Mouse (Mus musculus): ENCODE measurements at regions not wholly inside any gene's neighbourhood (a gene's known extent, or its start where the extent isn't known, plus 50 kb on each side); places are given as distances from the start of the nearest gene placed in this dataset.

- DNase-seq, result no peak
These were observed 118.6 kb upstream of the Snx19 start for GRCm38 (mm10) chr9:30308281-30308680.

GRCm38 (mm10) chr9:30313360-30313759 is 113.5 kb upstream of the Snx19 start:
- DNase-seq, result no peak

- no peak for DNase-seq
These were observed 112.3 kb upstream of the Snx19 start for GRCm38 (mm10) chr9:30314355-30315171.

GRCm38 (mm10) chr9:30315172-30315644 is 111.7 kb upstream of the Snx19 start:
- peak; percentile 30 for DNase-seq

- DNase-seq, result no peak
These were observed 82.0 kb upstream of the Snx19 start for GRCm38 (mm10) chr9:30344866-30345265.

- DNase-seq, result no peak
These were observed 72.9 kb upstream of the Snx19 start for GRCm38 (mm10) chr9:30353965-30354364.

- no peak for DNase-seq
These were observed 71.3 kb upstream of the Snx19 start for GRCm38 (mm10) chr9:30355642-30356041.

GRCm38 (mm10) chr9:30369554-30370440 is 57.1 kb upstream of the Snx19 start:
- peak; percentile 69 for DNase-seq

GRCm38 (mm10) chr9:30370789-30371188 is 56.1 kb upstream of the Snx19 start:
- no peak for DNase-seq

GRCm38 (mm10) chr9:30376908-30377307 is 50.0 kb upstream of the Snx19 start:
- no peak for DNase-seq

Data from cerebellum, adult 9-11 months (tissue).